Mouse (Mus musculus) T-helper 2 cell (primary cell): ENCODE measurements around the gene Tbc1d17.

Source experiments
- in situ Hi-C: fragments of 300-600 bp; cut with MboI, MseI; formaldehyde crosslinking; loops from one replicate; pipeline ENCODE4 v1.15.1; 2025; ENCODE audit warnings: high pct_unique_total_duplicates

Gene Tbc1d17

GRCm38 (mm10) chr7:44828706-44829105 is 20.2 kb downstream of the Tbc1d17 start:
- in situ Hi-C loops, result no loop called here

- in situ Hi-C loops, result no loop called here
Measured at GRCm38 (mm10) chr7:44826771-44827170, 22.1 kb downstream of the Tbc1d17 start.

- in situ Hi-C loops, result no loop called here
Measured at GRCm38 (mm10) chr7:44824872-44825271, 24.0 kb downstream of the Tbc1d17 start.

GRCm38 (mm10) chr7:44823409-44823808 is 25.5 kb downstream of the Tbc1d17 start:
- in situ Hi-C loops, result no loop called here

GRCm38 (mm10) chr7:44821666-44822448 is 27.0 kb downstream of the Tbc1d17 start:
- in situ Hi-C loops, result no loop called here

GRCm38 (mm10) chr7:44820525-44820924 is 28.4 kb downstream of the Tbc1d17 start:
- in situ Hi-C loops, result no loop called here

- in situ Hi-C loops, result loop anchor here (10.0 kb wide), 2 partner anchors 75 to 265 kb away; partner anchors contain the start of genes Nr1h2 and Vrk3
Measured at GRCm38 (mm10) chr7:44819863-44820262, 29.0 kb downstream of the Tbc1d17 start.

- in situ Hi-C loops, result loop anchor here (10.0 kb wide), 2 partner anchors 75 to 265 kb away; partner anchors contain the start of genes Nr1h2 and Vrk3
Measured at GRCm38 (mm10) chr7:44819391-44819790, 29.5 kb downstream of the Tbc1d17 start.

- in situ Hi-C loops, result loop anchor here (10.0 kb wide), 2 partner anchors 74 to 264 kb away; partner anchors contain the start of genes Nr1h2 and Vrk3
Measured at GRCm38 (mm10) chr7:44818751-44819235, 30.1 kb downstream of the Tbc1d17 start.

- in situ Hi-C loops, result loop anchor here (10.0 kb wide), 2 partner anchors 73 to 263 kb away; partner anchors contain the start of genes Nr1h2 and Vrk3
Measured at GRCm38 (mm10) chr7:44818164-44818563, 30.7 kb downstream of the Tbc1d17 start.

GRCm38 (mm10) chr7:44817441-44817840 is 31.4 kb downstream of the Tbc1d17 start:
- in situ Hi-C loops, result loop anchor here (10.0 kb wide), 2 partner anchors 73 to 263 kb away; partner anchors contain the start of genes Nr1h2 and Vrk3

- in situ Hi-C loops, result loop anchor here (10.0 kb wide), 2 partner anchors 72 to 262 kb away; partner anchors contain the start of genes Nr1h2 and Vrk3
Measured at GRCm38 (mm10) chr7:44816470-44817021, 32.3 kb downstream of the Tbc1d17 start, which contains the start of gene Atf5. TSS of gene Atf5 (minus strand) at chr7:44816658.

GRCm38 (mm10) chr7:44815721-44816469 is 33.0 kb downstream of the Tbc1d17 start, which contains the start of the genes Nup62 and Il4i1:
TSS of gene Nup62 (plus strand) at chr7:44816088.
TSS of gene Il4i1 (plus strand) at chr7:44816387.
- in situ Hi-C loops, result loop anchor here (10.0 kb wide), 2 partner anchors 71 to 261 kb away; partner anchors contain the start of genes Nr1h2 and Vrk3

GRCm38 (mm10) chr7:44814952-44815553 is 33.8 kb downstream of the Tbc1d17 start:
- in situ Hi-C loops, result loop anchor here (10.0 kb wide), 2 partner anchors 70 to 260 kb away; partner anchors contain the start of genes Nr1h2 and Vrk3

- in situ Hi-C loops, result loop anchor here (10.0 kb wide), 2 partner anchors 70 to 260 kb away; partner anchors contain the start of genes Nr1h2 and Vrk3
Measured at GRCm38 (mm10) chr7:44814423-44814822, 34.5 kb downstream of the Tbc1d17 start.

- in situ Hi-C loops, result loop anchor here (10.0 kb wide), 2 partner anchors 69 to 259 kb away; partner anchors contain the start of genes Nr1h2 and Vrk3
Measured at GRCm38 (mm10) chr7:44813985-44814384, 34.9 kb downstream of the Tbc1d17 start.

GRCm38 (mm10) chr7:44812651-44813325 is 36.1 kb downstream of the Tbc1d17 start:
- in situ Hi-C loops, result loop anchor here (10.0 kb wide), 2 partner anchors 68 to 258 kb away; partner anchors contain the start of genes Nr1h2 and Vrk3

GRCm38 (mm10) chr7:44810819-44811557 is 37.9 kb downstream of the Tbc1d17 start:
- in situ Hi-C loops, result loop anchor here (10.0 kb wide), 2 partner anchors 66 to 256 kb away; partner anchors contain the start of genes Nr1h2 and Vrk3

- in situ Hi-C loops, result loop anchor here (10.0 kb wide), 2 partner anchors 66 to 256 kb away; partner anchors contain the start of genes Nr1h2 and Vrk3
Measured at GRCm38 (mm10) chr7:44810365-44810764, 38.5 kb downstream of the Tbc1d17 start.
